9 mouse cellular contexts compared by ENCODE assay signal in the genomic region with DNA sequence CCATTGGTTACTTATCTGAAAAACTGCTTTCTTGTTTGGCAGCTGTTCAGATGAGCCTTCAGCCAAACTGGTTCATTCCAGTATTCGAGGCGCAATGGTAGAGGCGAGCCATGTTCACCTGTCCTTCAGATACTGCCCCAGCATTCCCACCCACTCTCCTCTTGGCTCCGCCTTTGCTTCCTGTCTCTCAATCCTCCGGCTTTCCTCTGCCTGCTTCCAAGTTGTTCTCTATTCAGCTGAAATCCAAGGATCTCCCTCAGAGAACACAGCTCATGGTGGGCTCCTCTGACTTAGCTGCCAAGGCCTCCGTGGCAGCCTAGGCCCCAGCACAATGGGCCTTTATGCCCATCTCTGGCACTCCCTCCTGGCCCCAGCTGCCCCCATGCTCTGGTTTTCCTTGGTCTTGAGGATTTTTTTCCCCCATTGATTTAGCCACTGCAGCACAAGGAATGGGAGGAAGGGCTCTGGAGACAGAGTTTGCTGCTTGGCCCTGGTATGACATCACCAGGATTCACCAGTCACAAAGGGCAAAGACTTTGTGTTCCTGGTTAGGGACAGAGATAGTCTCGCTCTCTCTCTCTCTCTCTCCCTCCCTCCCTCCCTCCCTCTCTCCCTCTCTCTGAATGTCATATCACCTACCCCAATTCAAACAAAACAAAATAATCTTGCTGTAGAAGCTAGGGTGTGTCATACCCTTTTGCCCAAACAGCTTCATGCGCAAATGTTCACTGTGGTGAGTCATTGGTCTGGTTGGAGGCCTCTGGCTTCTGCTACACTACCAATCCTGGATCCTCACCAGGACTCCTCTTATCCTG.
A peak's percentile ranks its signal among the peaks of the same experiment; 100 is the strongest.
DNase-seq lines count a peak whose midpoint lies in the region; ATAC-seq lines count a peak whose summit lies in the region.
"Had no signal": no experiment of that assay in that cellular context is flagged by ENCODE, and none has a peak within 500 bp of the region (broad histone marks: within the 10 kb centered on the region; RNA-seq: fewer than 3 reads in every experiment).

No protein-coding gene starts in this region.

- H3K9ac ChIP-seq in midbrain, embryonic 11.5 days (ENCODE audit: low read length): no peak overlapping the region
- no peak overlapping the region for H3K9ac ChIP-seq in hindbrain, embryonic 16.5 days (ENCODE audit: low read depth, low read length)
- H3K9ac ChIP-seq: limb, embryonic 12.5 days had no signal

- H3K36me3 ChIP-seq in midbrain, embryonic 10.5 days: no peaks in the 10 kb centered on the region
- H3K36me3 ChIP-seq in midbrain, embryonic 11.5 days (ENCODE audit: control insufficient read depth, insufficient read depth, low read length): no peaks in the 10 kb centered on the region
- H3K36me3 ChIP-seq in hindbrain, embryonic 16.5 days (ENCODE audit: control insufficient read depth, insufficient read depth, low read length): no peaks in the 10 kb centered on the region
- H3K36me3 ChIP-seq: limb, embryonic 12.5 days had no signal

- H3K4me2 ChIP-seq in midbrain, embryonic 11.5 days: no peak overlapping the region
- H3K4me2 ChIP-seq in hindbrain, embryonic 16.5 days (ENCODE audit: low read length): no peak overlapping the region
- H3K4me2 ChIP-seq: limb, embryonic 12.5 days had no signal

- intact Hi-C loops in left cerebral cortex, postnatal 4 days (cut with DNase I): no loop called here

- H3K4me1 ChIP-seq in midbrain, embryonic 10.5 days: no peaks in the 10 kb centered on the region; the same call in 1 of the 2 replicates
- H3K4me1 ChIP-seq in midbrain, embryonic 11.5 days (ENCODE audit: control insufficient read depth, insufficient read depth, low read length): no peaks in the 10 kb centered on the region
- no peaks in the 10 kb centered on the region; the same call in 1 of the 2 replicates for H3K4me1 ChIP-seq in hindbrain, embryonic 16.5 days (ENCODE audit: control insufficient read depth, insufficient read depth, low read depth, low read length)
- H3K4me1 ChIP-seq: limb, embryonic 12.5 days had no signal

- H3K27me3 ChIP-seq in midbrain, embryonic 10.5 days (ENCODE audit: low read depth, poor library complexity, severe bottlenecking): no peaks in the 10 kb centered on the region
- no peaks in the 10 kb centered on the region for H3K27me3 ChIP-seq in midbrain, embryonic 11.5 days (ENCODE audit: control insufficient read depth, insufficient read depth, low read length)
- no peaks in the 10 kb centered on the region for H3K27me3 ChIP-seq in hindbrain, embryonic 16.5 days (replicated peaks; ENCODE audit: control insufficient read depth, insufficient read depth, low read length)
- H3K27me3 ChIP-seq: limb, embryonic 12.5 days had no signal

- H3K27ac ChIP-seq in midbrain, embryonic 10.5 days (replicated peaks): 0 out of 2 replicates have a peak overlapping the region, but pooled peaks have one; percentile 23
- no peak overlapping the region for H3K27ac ChIP-seq in midbrain, embryonic 11.5 days (ENCODE audit: low read depth, low read length)
- peak overlapping the region; percentile 76 for H3K27ac ChIP-seq in hindbrain, embryonic 16.5 days (ENCODE audit: low read depth, low read length)
- H3K27ac ChIP-seq: limb, embryonic 12.5 days had no signal

- no peaks in the 10 kb centered on the region for H3K9me3 ChIP-seq in midbrain, embryonic 10.5 days (replicated peaks)
- H3K9me3 ChIP-seq in midbrain, embryonic 11.5 days (ENCODE audit: control insufficient read depth, low read length): no peaks in the 10 kb centered on the region
- no peaks in the 10 kb centered on the region for H3K9me3 ChIP-seq in hindbrain, embryonic 16.5 days (ENCODE audit: control insufficient read depth, low read length)
- H3K9me3 ChIP-seq: limb, embryonic 12.5 days had no signal

- ATAC-seq in cerebellum, adult (ENCODE audit: insufficient number of reproducible peaks, low FRiP score, low TSS enrichment): 0 out of 2 replicates have a peak, but pooled peaks have one; percentile 42
- no peak for ATAC-seq in midbrain, embryonic 11.5 days (ENCODE audit: low FRiP score)
- ATAC-seq in hindbrain, embryonic 16.5 days: peak; percentile 90
- no peak for ATAC-seq in inflammation-experienced regulatory T-cells, adult 6 months

- WGBS in midbrain, embryonic 10.5 days: 90% methylated on average over 8 of the region's 8 CpGs
- WGBS in midbrain, embryonic 11.5 days: 84% methylated on average over 8 of the region's 8 CpGs
- WGBS in hindbrain, embryonic 16.5 days: 66% methylated on average over 8 of the region's 8 CpGs

- H3K4me3 ChIP-seq in midbrain, embryonic 10.5 days: no peak overlapping the region
- no peak overlapping the region for H3K4me3 ChIP-seq in midbrain, embryonic 11.5 days (ENCODE audit: low read depth, low read length)
- no peak overlapping the region for H3K4me3 ChIP-seq in hindbrain, embryonic 16.5 days (ENCODE audit: low read length)
- H3K4me3 ChIP-seq: limb, embryonic 12.5 days had no signal

- no peak for DNase-seq in cerebellum, adult 11 months
- DNase-seq in midbrain, embryonic 10.5 days (ENCODE audit: low spot score): no peak
- no peak for DNase-seq in midbrain, embryonic 11.5 days (ENCODE audit: low spot score, missing footprints)
- DNase-seq in left cerebral cortex, postnatal 4 days: peak; percentile 81
- no peak for DNase-seq in gastrocnemius, adult 18-20 months (ENCODE audit: low spot score)

Comparison
In these comparisons a context has a peak if more than half of its experiments do, and no peak if none do; other contexts are left out.
1. ATAC-seq: peak in cerebellum, adult (single experiment) and hindbrain, embryonic 16.5 days (single experiment); none in midbrain, embryonic 11.5 days (single experiment) and inflammation-experienced regulatory T-cells, adult 6 months (single experiment).